Mouse (Mus musculus): ENCODE data around the gene Comt. TPM values are rescaled to one million over a fixed set of nuclear protein-coding genes. Genes with fewer than 3 reads are reported as not detected.

Comt gene
- total RNA-seq, 1 experiment = 40.1 TPM

- in situ Hi-C loops (cut with MboI; ENCODE audit: low sequenced_read_pairs in 2 of 2, unreplicated experiment in 2 of 2) = no loop called here
- DNase-seq (ENCODE audit: low read depth, low spot score) = no peak
- Histone ChIP-seq H3K9me3 (ENCODE audit: control insufficient read depth, insufficient read depth, low read depth, low read length) (no peaks in the 10 kb centered on the region), H3K9ac (ENCODE audit: insufficient read depth, low read depth, low read length, poor library complexity, severe bottlenecking) (no peak overlapping the region), H3K36me3 (ENCODE audit: control insufficient read depth, insufficient read depth, low read length, poor library complexity, severe bottlenecking) (no peaks in the 10 kb centered on the region), H3K4me1 (ENCODE audit: control insufficient read depth in 2 of 2, insufficient read depth in 2 of 2, low read length in 2 of 2, poor library complexity in 1 of 2) (peaks cover 23 to 45% of the 10 kb centered on the region in 2 experiments), H3K27ac (ENCODE audit: insufficient read depth, low read depth, low read length, poor library complexity, severe bottlenecking) (no peak overlapping the region), H3K4me3 (ENCODE audit: insufficient read depth in 1 of 2, low read depth in 1 of 2, low read length in 2 of 2, poor library complexity in 1 of 2, severe bottlenecking in 1 of 2) (no peak overlapping the region)
- TF ChIP-seq MAFK (IDR thresholded peaks at IDR 0.05; ENCODE audit: insufficient read depth, low read depth, low read length) = no peak
- TF ChIP-seq HCFC1 (IDR thresholded peaks at IDR 0.05; ENCODE audit: borderline replicate concordance, insufficient read depth, low read length) = no peak
- TF ChIP-seq ZC3H11A (IDR thresholded peaks at IDR 0.05; ENCODE audit: borderline replicate concordance, low read depth, low read length) = no peak
- no peak for TF ChIP-seq ZNF384 (IDR thresholded peaks at IDR 0.05; ENCODE audit: low read depth, low read length)
- no peak for TF ChIP-seq CHD2 (IDR thresholded peaks at IDR 0.05; ENCODE audit: low read depth, low read length)
Measured at GRCm38 (mm10) chr16:18391127-18391526, 35.5 kb downstream of the Comt start.

GRCm38 (mm10) chr16:18390399-18390798 lies 36.3 kb downstream of the Comt start:
- in situ Hi-C loops (cut with MboI; ENCODE audit: low sequenced_read_pairs in 2 of 2, unreplicated experiment in 2 of 2) = no loop called here

GRCm38 (mm10) chr16:18388583-18389435 lies 37.8 kb downstream of the Comt start:
- H3K27ac ChIP-seq (ENCODE audit: insufficient read depth, low read depth, low read length, poor library complexity, severe bottlenecking) = no peak overlapping the region
- no peak for DNase-seq (ENCODE audit: low read depth, low spot score)
- no peak overlapping the region for H3K9ac ChIP-seq (ENCODE audit: insufficient read depth, low read depth, low read length, poor library complexity, severe bottlenecking)
- in situ Hi-C loops (cut with MboI; ENCODE audit: low sequenced_read_pairs in 2 of 2, unreplicated experiment in 2 of 2) = no loop called here
- H3K4me3 ChIP-seq (ENCODE audit: insufficient read depth in 1 of 2, low read depth in 1 of 2, low read length in 2 of 2, poor library complexity in 1 of 2, severe bottlenecking in 1 of 2) = no peak overlapping the region
- TF ChIP-seq HCFC1 (IDR thresholded peaks at IDR 0.05; ENCODE audit: borderline replicate concordance, insufficient read depth, low read length) = no peak
- TF ChIP-seq CHD2 (IDR thresholded peaks at IDR 0.05; ENCODE audit: low read depth, low read length) = no peak
- TF ChIP-seq MAFK (IDR thresholded peaks at IDR 0.05; ENCODE audit: insufficient read depth, low read depth, low read length) = no peak
- no peak for TF ChIP-seq ZC3H11A (IDR thresholded peaks at IDR 0.05; ENCODE audit: borderline replicate concordance, low read depth, low read length)
- TF ChIP-seq ZNF384 (IDR thresholded peaks at IDR 0.05; ENCODE audit: low read depth, low read length) = no peak
- no peaks in the 10 kb centered on the region for H3K36me3 ChIP-seq (ENCODE audit: control insufficient read depth, insufficient read depth, low read length, poor library complexity, severe bottlenecking)
- H3K4me1 ChIP-seq (ENCODE audit: control insufficient read depth in 2 of 2, insufficient read depth in 2 of 2, low read length in 2 of 2, poor library complexity in 1 of 2) = peaks cover 17 to 46% of the 10 kb centered on the region in 2 experiments
- no peaks in the 10 kb centered on the region for H3K9me3 ChIP-seq (ENCODE audit: control insufficient read depth, insufficient read depth, low read depth, low read length)

More at GRCm38 (mm10) chr16:18390399-18390798, 36.3 kb downstream of the Comt start:
- peaks cover 19 to 43% of the 10 kb centered on the region in 2 experiments for H3K4me1 ChIP-seq (ENCODE audit: control insufficient read depth in 2 of 2, insufficient read depth in 2 of 2, low read length in 2 of 2, poor library complexity in 1 of 2)
- H3K9me3 ChIP-seq (ENCODE audit: control insufficient read depth, insufficient read depth, low read depth, low read length) = no peaks in the 10 kb centered on the region
- DNase-seq (ENCODE audit: low read depth, low spot score) = no peak
- no peak overlapping the region for H3K4me3 ChIP-seq (ENCODE audit: insufficient read depth in 1 of 2, low read depth in 1 of 2, low read length in 2 of 2, poor library complexity in 1 of 2, severe bottlenecking in 1 of 2)
- no peak overlapping the region for H3K27ac ChIP-seq (ENCODE audit: insufficient read depth, low read depth, low read length, poor library complexity, severe bottlenecking)
- no peaks in the 10 kb centered on the region for H3K36me3 ChIP-seq (ENCODE audit: control insufficient read depth, insufficient read depth, low read length, poor library complexity, severe bottlenecking)
- TF ChIP-seq CHD2 (IDR thresholded peaks at IDR 0.05; ENCODE audit: low read depth, low read length) (no peak), ZNF384 (IDR thresholded peaks at IDR 0.05; ENCODE audit: low read depth, low read length) (no peak), ZC3H11A (IDR thresholded peaks at IDR 0.05; ENCODE audit: borderline replicate concordance, low read depth, low read length) (no peak), MAFK (IDR thresholded peaks at IDR 0.05; ENCODE audit: insufficient read depth, low read depth, low read length) (no peak)
- no peak overlapping the region for H3K9ac ChIP-seq (ENCODE audit: insufficient read depth, low read depth, low read length, poor library complexity, severe bottlenecking)

GRCm38 (mm10) chr16:18387704-18388582 lies 38.7 kb downstream of the Comt start:
- no peak for TF ChIP-seq CHD2 (IDR thresholded peaks at IDR 0.05; ENCODE audit: low read depth, low read length)
- H3K36me3 ChIP-seq (ENCODE audit: control insufficient read depth, insufficient read depth, low read length, poor library complexity, severe bottlenecking) = no peaks in the 10 kb centered on the region
- peaks cover 18 to 46% of the 10 kb centered on the region in 2 experiments for H3K4me1 ChIP-seq (ENCODE audit: control insufficient read depth in 2 of 2, insufficient read depth in 2 of 2, low read length in 2 of 2, poor library complexity in 1 of 2)
- DNase-seq (ENCODE audit: low read depth, low spot score) = no peak
- H3K9me3 ChIP-seq (ENCODE audit: control insufficient read depth, insufficient read depth, low read depth, low read length) = no peaks in the 10 kb centered on the region
- H3K4me3 ChIP-seq (ENCODE audit: insufficient read depth in 1 of 2, low read depth in 1 of 2, low read length in 2 of 2, poor library complexity in 1 of 2, severe bottlenecking in 1 of 2) = no peak overlapping the region
- no peak overlapping the region for H3K9ac ChIP-seq (ENCODE audit: insufficient read depth, low read depth, low read length, poor library complexity, severe bottlenecking)
- H3K27ac ChIP-seq (ENCODE audit: insufficient read depth, low read depth, low read length, poor library complexity, severe bottlenecking) = no peak overlapping the region
- in situ Hi-C loops (cut with MboI; ENCODE audit: low sequenced_read_pairs in 2 of 2, unreplicated experiment in 2 of 2) = no loop called here
